Mouse (Mus musculus) B cell, adult 62 days (primary cell): ENCODE results near the gene Ikzf4. TPM values are rescaled to one million over a fixed set of nuclear protein-coding genes. Genes with fewer than 3 reads are reported as not detected.

Experiments used
- total RNA-seq: library from RNA; stranded (reverse); gene quantifications from 4 replicates; pipeline ENCODE4 v1.2.4, GENCODE M21; 2023

The Ikzf4 gene
- total RNA-seq, result 0.19 to 0.27 TPM in 2 of 4 replicates, not detected in the others

DNA sequence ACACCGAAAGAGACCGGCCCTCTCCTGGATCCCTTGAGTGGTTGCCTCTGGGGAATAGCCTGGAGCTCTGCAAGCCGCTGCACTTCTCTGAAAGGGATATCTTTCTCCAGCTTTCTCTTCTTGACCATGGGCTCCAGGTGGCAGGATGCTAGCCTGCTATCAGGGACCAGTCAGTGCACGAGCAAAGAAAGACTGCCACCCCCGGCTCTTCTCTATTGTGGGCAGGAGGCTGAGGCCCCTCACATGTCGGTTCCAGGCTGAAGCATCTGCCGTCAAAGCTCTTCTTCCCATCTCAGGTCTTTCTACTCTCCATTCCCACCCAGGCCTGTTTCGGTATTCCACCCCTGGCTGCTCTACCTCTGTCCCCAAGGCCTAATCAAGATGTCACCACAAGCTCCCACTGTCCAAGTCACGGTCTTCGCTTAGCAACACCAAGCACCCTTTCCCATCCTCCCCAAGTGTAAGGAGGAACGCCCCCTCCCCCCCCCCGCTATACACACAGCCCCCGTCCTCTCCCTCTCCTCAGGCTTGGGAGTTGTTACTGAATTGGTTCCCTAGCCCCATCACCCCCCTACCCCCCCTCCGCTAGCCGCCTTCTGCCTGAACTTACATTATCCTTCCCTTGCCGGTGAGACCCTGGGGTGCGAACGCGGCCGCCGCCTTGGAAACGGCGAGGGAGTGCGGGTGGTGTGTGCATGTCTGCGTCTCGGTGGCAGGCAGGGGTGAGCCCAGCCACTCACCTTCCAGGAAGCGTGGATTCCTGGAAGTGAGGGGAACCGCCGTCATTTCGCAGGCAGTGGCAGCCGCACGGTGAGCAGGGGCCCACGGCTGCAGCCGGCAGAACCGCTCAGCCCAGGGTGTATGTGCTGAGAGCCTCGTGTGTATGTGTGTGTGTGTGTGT, at the start of gene Ikzf4:
Ikzf4 (minus strand) TSS at position 881 of the 901 bp plus-strand sequence.

DNA sequence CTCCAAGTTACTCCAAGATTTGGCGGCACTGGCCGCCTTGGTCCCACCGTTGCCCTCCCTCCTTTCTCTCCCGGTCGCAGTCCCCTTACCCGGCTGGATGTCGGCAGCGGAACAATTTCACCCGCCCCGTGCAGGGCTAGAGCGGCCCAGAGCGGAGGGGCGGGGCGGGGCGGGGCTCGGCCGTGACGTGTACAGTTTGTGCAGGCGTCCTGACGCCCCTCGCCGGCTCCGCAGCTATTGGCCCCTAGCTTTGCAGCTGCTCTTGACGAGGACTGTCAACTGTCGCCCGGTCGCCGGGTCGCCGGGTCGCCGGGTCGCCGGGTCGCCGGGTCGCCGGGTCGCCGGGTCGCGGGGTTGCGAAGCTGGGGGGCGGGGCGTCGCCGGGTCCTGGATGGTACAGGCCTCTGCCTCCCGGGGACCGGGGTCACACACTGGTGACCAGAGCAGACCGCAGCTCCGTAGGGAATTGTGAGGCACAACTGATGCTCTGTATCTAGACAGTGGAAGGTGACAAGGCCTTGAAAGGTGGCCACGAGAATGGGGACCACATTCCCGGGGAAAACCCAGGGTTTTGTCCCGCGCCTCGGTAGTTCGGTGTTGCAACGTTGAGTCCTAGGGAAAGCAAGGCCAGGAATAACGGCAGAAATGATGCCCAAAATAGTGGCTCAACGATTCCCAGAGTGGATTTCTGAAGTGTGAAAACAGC, 28.1 kb upstream of the Ikzf4 start, which contains the start of gene Suox:
Suox (minus strand) TSS at position 311 of the 706 bp plus-strand sequence.

DNA sequence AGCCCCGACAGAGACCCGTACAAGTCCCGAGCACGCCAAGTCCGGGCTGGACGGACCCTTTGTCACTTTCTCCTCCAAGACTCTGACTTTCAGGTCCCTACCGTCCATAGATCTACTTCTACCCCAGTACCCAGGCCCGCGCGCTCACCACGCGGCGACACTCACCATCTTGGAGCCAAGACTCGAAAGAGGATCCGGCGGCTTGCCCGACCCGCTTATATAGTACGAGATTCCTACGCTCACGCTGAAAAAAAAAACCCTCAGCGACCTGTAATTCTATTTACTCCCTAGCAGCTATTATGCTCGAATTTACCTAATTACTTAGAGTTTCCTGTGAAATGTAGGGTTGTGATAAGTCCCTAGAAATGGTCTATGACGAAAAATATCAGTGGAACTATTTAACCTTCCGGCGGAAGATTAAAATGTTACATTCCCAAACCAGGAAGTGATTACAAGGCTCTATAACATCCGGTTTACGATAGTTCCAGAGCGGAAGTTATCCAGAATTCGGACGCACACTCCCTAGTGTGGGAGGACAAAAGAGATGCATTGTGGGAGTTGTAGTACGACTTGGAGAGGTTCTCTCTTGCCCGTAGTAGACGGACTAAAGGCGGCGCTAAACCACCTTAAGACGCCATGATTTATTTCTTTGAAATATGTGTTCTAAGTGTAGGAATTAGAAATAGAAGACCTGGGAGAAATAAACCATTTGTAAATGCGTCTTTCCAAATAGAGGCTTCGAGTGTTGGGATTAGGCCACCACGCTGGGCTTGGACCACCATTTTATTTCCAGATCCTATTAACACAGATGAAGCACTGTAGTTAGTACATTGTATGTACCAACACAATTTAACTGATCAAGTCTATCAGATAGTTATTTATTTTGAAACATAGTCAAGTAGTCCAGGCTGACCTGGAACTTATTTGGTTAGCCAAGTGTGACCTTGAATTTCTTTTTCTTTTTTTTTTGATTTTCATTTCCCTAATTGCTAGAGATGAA, 19.2 kb downstream of the Ikzf4 start, which contains the start of gene Rps26:
Rps26 (minus strand) TSS at position 437 of the 1,000 bp plus-strand sequence.

DNA sequence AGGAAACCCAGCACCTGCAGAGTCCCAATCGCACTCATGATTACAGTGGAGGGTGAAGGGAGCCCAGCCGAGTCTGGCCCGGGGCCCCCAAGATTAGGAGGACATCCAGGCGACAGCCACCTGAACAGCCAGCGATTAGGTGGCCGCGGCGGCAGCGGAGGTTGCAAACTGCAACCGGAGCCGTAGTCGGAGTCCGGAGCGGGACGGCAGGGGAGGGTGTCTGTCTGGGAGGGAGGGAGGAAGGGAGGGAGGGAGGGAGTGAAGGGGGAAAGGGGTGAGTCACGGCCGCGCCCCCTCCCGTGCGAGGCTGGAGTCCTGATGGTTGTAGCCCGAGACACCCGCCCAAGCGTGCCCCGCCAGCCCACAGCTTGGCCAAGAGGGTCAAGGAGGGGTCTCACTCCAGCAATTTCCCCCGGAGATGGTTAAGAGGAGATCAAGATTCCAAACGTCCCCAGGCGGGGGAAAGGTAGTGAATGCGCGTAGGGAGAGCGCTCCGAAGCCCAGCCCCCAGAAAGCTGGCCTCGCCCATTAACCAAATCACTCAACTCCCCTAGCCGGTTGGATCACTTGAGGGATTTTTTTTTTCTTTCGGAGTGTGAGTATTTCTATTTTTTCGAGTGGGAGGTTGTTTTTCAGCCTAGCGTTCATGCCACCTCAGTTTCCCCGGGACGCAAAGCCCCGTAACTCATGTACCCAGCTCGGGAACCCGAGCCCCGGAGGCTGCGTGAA, 56.2 kb downstream of the Ikzf4 start, which contains the start of gene Erbb3:
Erbb3 (minus strand) TSS at position 189 of the 729 bp plus-strand sequence.

Other genes with a start within 250 kb of the Ikzf4 start
- not detected in 4 replicates for gene Slc39a5, start 244.8 kb downstream of the Ikzf4 start, total RNA-seq
- gene Nabp2, start 234.5 kb downstream of the Ikzf4 start, total RNA-seq, result 39.1 to 49.2 TPM (median 47.1 TPM) in 4 replicates
- 61.4 to 67.3 TPM (median 65.5 TPM) in 4 replicates for gene Rnf41, start 234.3 kb downstream of the Ikzf4 start, total RNA-seq
- gene Smarcc2, start 186.7 kb downstream of the Ikzf4 start, total RNA-seq, result 145 to 160 TPM (median 147 TPM) in 4 replicates
- gene Myl6, start 151.8 kb downstream of the Ikzf4 start, total RNA-seq, result 488 to 539 TPM (median 516 TPM) in 4 replicates
- 0.58 to 0.75 TPM in 2 of 4 replicates, not detected in the others for gene Myl6b, start 147.3 kb downstream of the Ikzf4 start, total RNA-seq
- 224 to 242 TPM (median 239 TPM) in 4 replicates for gene Esyt1, start 120.1 kb downstream of the Ikzf4 start, total RNA-seq
- 85.5 to 103 TPM (median 90.6 TPM) in 4 replicates for gene Zc3h10, start 98.2 kb downstream of the Ikzf4 start, total RNA-seq
- gene Rpl41, start 96.7 kb downstream of the Ikzf4 start, total RNA-seq, result 3,750 to 3,896 TPM (median 3,770 TPM) in 4 replicates
- 73.4 to 79.8 TPM (median 76.2 TPM) in 4 replicates for gene Pa2g4, start 80.0 kb downstream of the Ikzf4 start, total RNA-seq
- 1.0 to 1.2 TPM (median 1.1 TPM) in 4 replicates for gene Erbb3, start 56.3 kb downstream of the Ikzf4 start, total RNA-seq
- gene Rps26, start 19.2 kb downstream of the Ikzf4 start, total RNA-seq, result 1,181 to 1,252 TPM (median 1,193 TPM) in 4 replicates
- gene Suox, start 28.1 kb upstream of the Ikzf4 start, total RNA-seq, result 6.8 to 8.6 TPM (median 7.5 TPM) in 4 replicates
- 54.8 to 63.6 TPM (median 59.7 TPM) in 4 replicates for gene Rab5b, start 50.3 kb upstream of the Ikzf4 start, total RNA-seq
- gene Pmel, start 58.2 kb upstream of the Ikzf4 start, total RNA-seq, result 0.54 to 2.0 TPM (median 0.80 TPM) in 4 replicates
- gene Cdk2, start 59.0 kb upstream of the Ikzf4 start, total RNA-seq, result 51.3 to 55.3 TPM (median 52.6 TPM) in 4 replicates
- gene Dgka, start 98.9 kb upstream of the Ikzf4 start, total RNA-seq, result 172 to 181 TPM (median 175 TPM) in 4 replicates
- 36.5 to 49.4 TPM (median 42.4 TPM) in 4 replicates for gene Pym1, start 101.9 kb upstream of the Ikzf4 start, total RNA-seq
- gene Mmp19, start 144.9 kb upstream of the Ikzf4 start, total RNA-seq, result 0.24 to 0.47 TPM in 2 of 4 replicates, not detected in the others
- gene Dnajc14, start 158.1 kb upstream of the Ikzf4 start, total RNA-seq, result 65.7 to 75.6 TPM (median 69.1 TPM) in 4 replicates
- gene Tmem198b, start 158.4 kb upstream of the Ikzf4 start, total RNA-seq, result 11.7 to 17.1 TPM (median 14.3 TPM) in 4 replicates
- gene Sarnp, start 171.3 kb upstream of the Ikzf4 start, total RNA-seq, result 52.6 to 60.7 TPM (median 55.2 TPM) in 4 replicates
- 19.4 to 26.1 TPM (median 22.5 TPM) in 4 replicates for gene Ormdl2, start 175.7 kb upstream of the Ikzf4 start, total RNA-seq
- gene Gdf11, start 245.7 kb upstream of the Ikzf4 start, total RNA-seq, result 51.4 to 56.9 TPM (median 52.5 TPM) in 4 replicates